Mouse (Mus musculus) gastrocnemius, adult 2 months (tissue): ENCODE measurements at regions not wholly inside any gene's neighbourhood (a gene's known extent, or its start where the extent isn't known, plus 50 kb on each side); places are given as distances from the start of the nearest gene placed in this dataset.

Experiments used
- DNase-seq: peaks from one replicate; pipeline ENCODE4 v3.0.0; 2022
- H3K27ac ChIP-seq: fragments of 200-600 bp; 2 replicates; pipeline ENCODE4 v1.8.1; 2022; ENCODE audit warnings: mild to moderate bottlenecking
- H3K4me3 ChIP-seq: fragments of 200-600 bp; 2 replicates; pipeline ENCODE4 v1.8.1; 2022; ENCODE audit warnings: mild to moderate bottlenecking, moderate library complexity
- CTCF ChIP-seq: fragments of 200-600 bp; IDR thresholded peaks from 2 replicates; pipeline ENCODE4 v1.8.1; 2022; ENCODE audit warnings: antibody characterized with exemption, mild to moderate bottlenecking, moderate library complexity
- intact Hi-C: fragments of 180-260 bp; cut with DNase I; formaldehyde crosslinking; loops from one replicate; pipeline ENCODE4 v1.15.1; 2025

DNA sequence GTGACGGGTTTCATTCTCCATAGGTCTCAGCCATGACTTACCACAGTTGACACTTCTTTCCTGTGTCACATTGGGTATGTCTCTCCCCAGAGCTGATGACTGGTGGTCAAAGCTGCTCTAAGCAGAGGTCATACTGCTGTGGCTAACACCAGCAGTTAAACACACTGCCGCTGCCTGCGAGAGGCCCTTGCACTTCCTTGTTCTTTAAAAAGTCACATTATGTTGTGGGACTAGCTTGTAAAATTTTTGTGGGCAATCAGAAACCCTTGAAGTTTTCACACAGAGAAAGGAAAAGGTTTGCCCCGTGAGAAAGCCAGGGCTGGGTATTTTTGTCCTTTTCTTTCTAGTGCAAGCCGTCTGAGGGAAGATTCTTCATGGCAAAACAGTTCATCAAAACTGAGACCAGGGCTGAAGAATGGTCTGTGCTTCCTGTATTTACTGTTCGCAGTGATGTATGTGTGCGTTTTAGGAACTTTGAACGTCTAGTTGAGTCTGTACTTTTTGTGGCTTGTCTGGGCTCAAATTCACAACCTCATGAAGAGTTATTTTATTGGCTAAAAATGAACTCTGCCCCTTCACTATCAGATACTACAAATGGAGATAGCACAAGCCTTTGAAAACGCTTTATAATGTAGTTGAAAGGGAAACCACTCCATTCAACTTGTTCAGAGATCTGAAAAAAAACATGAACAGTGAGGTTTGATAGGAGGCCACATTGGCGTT is 273.4 kb upstream of the Ptger4 start:
- H3K4me3 ChIP-seq, result no peak overlapping the region
- intact Hi-C loops, result no loop called here
- DNase-seq, result no peak
- no peak for TF ChIP-seq CTCF
- H3K27ac ChIP-seq, result no peak overlapping the region

DNA sequence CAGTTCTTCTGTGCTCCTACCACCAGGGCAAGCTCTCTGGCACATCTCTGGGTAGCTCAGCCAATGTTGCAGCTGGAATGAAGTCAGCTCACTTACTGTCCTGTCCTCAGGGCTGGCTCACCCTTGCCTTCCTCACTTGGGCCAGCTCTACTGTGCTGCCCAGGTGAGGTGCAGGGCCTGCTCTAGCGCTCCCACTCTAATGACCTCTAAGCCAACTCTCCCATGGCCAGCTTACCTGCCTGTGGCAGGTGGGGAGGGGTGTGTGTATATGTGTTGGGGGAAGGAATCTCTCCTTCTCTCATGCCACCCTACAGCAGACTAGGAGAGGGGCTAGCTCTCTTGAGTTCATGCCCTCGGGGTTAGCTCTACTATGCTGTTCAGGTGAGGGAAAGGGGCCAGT is 275.6 kb upstream of the Ptger4 start:
- H3K27ac ChIP-seq, result no peak overlapping the region
- intact Hi-C loops, result no loop called here
- H3K4me3 ChIP-seq, result no peak overlapping the region
- TF ChIP-seq CTCF, result no peak
- no peak for DNase-seq

- H3K4me3 ChIP-seq, result no peak overlapping the region
- no peak for DNase-seq
- no peak for TF ChIP-seq CTCF
- intact Hi-C loops, result no loop called here
- no peak overlapping the region for H3K27ac ChIP-seq
Measured at GRCm38 (mm10) chr15:5519997-5520396, 276.0 kb upstream of the Ptger4 start.

- no peak for TF ChIP-seq CTCF
- intact Hi-C loops, result no loop called here
Measured at GRCm38 (mm10) chr15:5528619-5529018, 284.6 kb upstream of the Ptger4 start.

DNA sequence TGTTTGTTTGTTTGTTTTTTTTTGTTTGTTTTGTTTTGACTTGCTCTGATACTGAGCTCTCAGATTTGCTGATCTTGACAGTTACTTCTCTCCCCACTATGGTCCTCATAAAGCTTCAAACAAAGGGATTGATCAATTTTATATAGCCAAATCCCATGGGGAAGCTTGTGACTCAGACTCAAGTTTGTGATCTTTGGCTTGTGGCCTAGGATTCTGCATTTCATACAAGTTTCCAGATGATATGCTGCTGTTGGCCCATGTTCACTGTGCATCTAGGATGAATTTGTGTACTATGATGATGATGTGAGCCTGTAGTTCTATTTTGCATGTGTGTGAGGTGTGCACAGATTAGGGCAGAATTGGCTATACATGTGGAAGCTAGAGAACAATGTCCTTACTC is 289.7 kb upstream of the Ptger4 start:
- DNase-seq, result no peak
- intact Hi-C loops, result no loop called here
- Histone ChIP-seq H3K4me3 (no peak overlapping the region), H3K27ac (no peak overlapping the region)
- no peak for TF ChIP-seq CTCF

More at GRCm38 (mm10) chr15:5528619-5529018, 284.6 kb upstream of the Ptger4 start:
- no peak for DNase-seq
- Histone ChIP-seq H3K4me3 (no peak overlapping the region), H3K27ac (no peak overlapping the region)

DNA sequence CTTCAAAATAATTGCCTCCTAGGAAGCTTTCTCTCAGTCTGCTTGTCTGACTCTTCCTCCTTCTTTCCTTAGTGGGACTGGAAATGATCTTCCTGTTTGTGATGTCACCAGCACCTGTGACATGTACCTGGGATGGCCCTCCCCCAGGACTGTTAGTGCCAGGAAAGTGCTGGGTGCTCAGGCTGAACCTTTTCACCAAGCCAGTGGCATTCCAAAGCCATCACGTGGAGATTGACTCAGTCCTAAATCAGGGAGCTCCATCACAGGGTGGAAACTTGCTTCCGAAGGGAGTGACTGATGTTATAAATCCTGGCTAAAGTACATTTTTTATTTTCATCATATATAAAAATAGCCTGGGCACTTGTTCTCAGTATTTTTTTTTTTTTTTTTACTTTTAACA is 293.4 kb upstream of the Ptger4 start:
- intact Hi-C loops, result no loop called here
- Histone ChIP-seq H3K4me3 (no peak overlapping the region), H3K27ac (no peak overlapping the region)
- no peak for DNase-seq
- TF ChIP-seq CTCF, result no peak

GRCm38 (mm10) chr15:5539301-5539928 is 295.4 kb upstream of the Ptger4 start:
- Histone ChIP-seq H3K4me3 (no peak overlapping the region), H3K27ac (no peak overlapping the region)
- no peak for DNase-seq
- intact Hi-C loops, result no loop called here
- no peak for TF ChIP-seq CTCF

- no peak overlapping the region for H3K4me3 ChIP-seq
- no peak for TF ChIP-seq CTCF
- DNase-seq, result no peak
- H3K27ac ChIP-seq, result no peak overlapping the region
- intact Hi-C loops, result no loop called here
Measured at GRCm38 (mm10) chr15:5554526-5554925, 310.5 kb upstream of the Ptger4 start.

DNA sequence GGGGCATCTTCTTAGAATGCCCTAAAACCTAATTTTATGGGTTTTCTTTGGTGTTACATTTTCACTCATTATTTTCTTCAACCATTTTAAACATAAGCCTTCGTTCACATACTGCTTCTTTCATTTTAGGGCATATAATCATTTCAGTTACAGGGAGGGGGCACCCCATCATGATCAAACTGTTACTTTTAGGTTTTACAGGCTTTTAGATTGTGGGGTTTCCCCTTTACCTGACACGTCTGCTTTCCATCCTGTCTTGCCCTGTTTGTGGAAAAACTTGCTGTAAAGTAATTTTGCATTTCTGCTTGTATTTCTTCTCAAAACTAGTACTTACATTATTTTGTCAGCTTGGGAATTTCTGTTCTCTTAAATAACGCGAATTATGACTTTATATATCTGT is 310.9 kb upstream of the Ptger4 start:
- intact Hi-C loops, result no loop called here
- Histone ChIP-seq H3K27ac (no peak overlapping the region), H3K4me3 (no peak overlapping the region)
- no peak for DNase-seq
- TF ChIP-seq CTCF, result no peak

DNA sequence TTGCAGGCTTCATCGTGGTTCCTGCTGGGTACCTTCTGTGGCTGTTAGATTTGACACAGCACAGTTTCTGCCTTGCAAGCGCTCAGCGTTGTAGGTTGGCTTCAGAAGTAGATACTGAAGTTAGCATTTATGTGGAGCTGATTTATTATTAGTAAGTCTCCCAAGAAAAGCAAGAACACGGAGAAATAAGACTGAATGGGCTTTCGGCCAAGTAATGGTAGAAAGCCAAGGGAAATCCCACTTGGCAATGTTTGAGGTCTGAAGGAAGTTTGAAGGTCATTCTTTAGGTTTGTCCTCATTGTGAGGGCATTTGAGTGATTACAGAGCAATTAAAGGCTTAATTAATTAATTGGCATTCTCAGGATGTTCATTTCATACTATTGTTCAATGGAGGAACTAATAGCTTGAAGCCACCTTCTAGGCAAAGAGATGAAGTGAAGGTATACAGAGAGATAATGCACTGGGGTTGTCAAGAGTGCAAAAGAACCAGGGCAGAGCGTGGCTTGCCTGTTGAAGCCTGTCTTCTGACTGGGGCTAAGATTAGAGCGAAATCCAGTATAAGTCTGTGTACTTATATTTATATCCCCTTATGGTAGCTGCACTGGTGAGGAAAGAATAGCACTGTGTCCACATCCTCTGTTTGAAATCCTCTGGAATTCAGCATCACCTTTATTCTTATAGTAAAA is 311.5 kb upstream of the Ptger4 start:
- intact Hi-C loops, result no loop called here
- Histone ChIP-seq H3K27ac (no peak overlapping the region), H3K4me3 (no peak overlapping the region)
- no peak for TF ChIP-seq CTCF
- DNase-seq, result no peak

GRCm38 (mm10) chr15:5561783-5562182 is 317.8 kb upstream of the Ptger4 start:
- Histone ChIP-seq H3K27ac (no peak overlapping the region), H3K4me3 (no peak overlapping the region)
- no peak for DNase-seq
- intact Hi-C loops, result no loop called here
- no peak for TF ChIP-seq CTCF

GRCm38 (mm10) chr15:5574366-5574765 is 330.4 kb upstream of the Ptger4 start:
- TF ChIP-seq CTCF, result no peak
- no peak for DNase-seq
- intact Hi-C loops, result no loop called here
- Histone ChIP-seq H3K4me3 (no peak overlapping the region), H3K27ac (no peak overlapping the region)

DNA sequence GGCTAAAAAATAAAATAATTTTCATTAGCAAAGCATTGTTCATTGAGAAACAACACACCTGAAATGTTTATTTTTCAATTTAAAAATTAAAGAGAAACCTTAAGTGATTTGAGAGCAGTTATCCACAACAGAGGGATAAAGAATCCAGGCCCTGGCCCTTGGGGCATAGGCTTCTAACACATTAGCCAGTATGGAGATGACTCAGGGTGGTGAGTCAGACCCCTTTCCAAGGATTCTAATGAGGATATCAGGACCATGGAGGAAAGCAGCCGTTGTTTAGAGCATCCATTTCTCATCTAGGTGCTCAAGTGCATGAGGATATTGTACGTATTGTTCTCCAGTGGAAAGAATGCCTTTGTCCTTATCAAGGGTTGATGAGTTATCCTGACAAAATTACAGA is 335.6 kb upstream of the Ptger4 start:
- intact Hi-C loops, result no loop called here
- TF ChIP-seq CTCF, result no peak
- DNase-seq, result no peak
- Histone ChIP-seq H3K27ac (no peak overlapping the region), H3K4me3 (no peak overlapping the region)
